Mouse (Mus musculus) R1 (cell line): ENCODE results near the gene Fam3c.

Experiments
- DNase-seq: peaks from one replicate; pipeline ENCODE4 v3.0.0-alpha.2; 2018; ENCODE audit warnings: low read depth, low spot score

Fam3c gene

GRCm38 (mm10) chr6:22356086-22356507 lies at the start of gene Fam3c:
Fam3c (minus strand) TSS chr6:22356243.
- peak; percentile 92 for DNase-seq

- DNase-seq, result no peak
Observed at GRCm38 (mm10) chr6:22405021-22405420, 49.0 kb upstream of the Fam3c start.

GRCm38 (mm10) chr6:22403736-22404135 lies 47.7 kb upstream of the Fam3c start:
- no peak for DNase-seq

GRCm38 (mm10) chr6:22403317-22403716 lies 47.3 kb upstream of the Fam3c start:
- no peak for DNase-seq

- peak; percentile 39 for DNase-seq
Observed at GRCm38 (mm10) chr6:22402548-22403164, 46.6 kb upstream of the Fam3c start.

- DNase-seq, result no peak
Observed at GRCm38 (mm10) chr6:22402037-22402436, 46.0 kb upstream of the Fam3c start.

GRCm38 (mm10) chr6:22398079-22398774 lies 42.2 kb upstream of the Fam3c start:
- DNase-seq, result no peak

- DNase-seq, result no peak
Observed at GRCm38 (mm10) chr6:22395207-22395606, 39.2 kb upstream of the Fam3c start.

- DNase-seq, result no peak
Observed at GRCm38 (mm10) chr6:22390654-22391365, 34.8 kb upstream of the Fam3c start.

- no peak for DNase-seq
Observed at GRCm38 (mm10) chr6:22385254-22385870, 29.3 kb upstream of the Fam3c start.

- no peak for DNase-seq
Observed at GRCm38 (mm10) chr6:22380269-22380668, 24.2 kb upstream of the Fam3c start.

GRCm38 (mm10) chr6:22379831-22380230 lies 23.8 kb upstream of the Fam3c start:
- no peak for DNase-seq

- no peak for DNase-seq
Observed at GRCm38 (mm10) chr6:22378462-22378861, 22.4 kb upstream of the Fam3c start.

GRCm38 (mm10) chr6:22374791-22375190 lies 18.7 kb upstream of the Fam3c start:
- DNase-seq, result no peak

GRCm38 (mm10) chr6:22373476-22373875 lies 17.4 kb upstream of the Fam3c start:
- DNase-seq, result no peak

- DNase-seq, result no peak
Observed at GRCm38 (mm10) chr6:22366977-22367376, 10.9 kb upstream of the Fam3c start.

- peak; percentile 41 for DNase-seq
Observed at GRCm38 (mm10) chr6:22363590-22363989, 7.5 kb upstream of the Fam3c start.

GRCm38 (mm10) chr6:22361941-22362340 lies 5.9 kb upstream of the Fam3c start:
- DNase-seq, result no peak

GRCm38 (mm10) chr6:22359019-22359418 lies 3.0 kb upstream of the Fam3c start:
- no peak for DNase-seq

- DNase-seq, result peak; percentile 47
Observed at GRCm38 (mm10) chr6:22357351-22357750, 1.3 kb upstream of the Fam3c start.

GRCm38 (mm10) chr6:22355396-22356085 lies 502 bp downstream of the Fam3c start:
- DNase-seq, result no peak

- no peak for DNase-seq
Observed at GRCm38 (mm10) chr6:22354675-22355074, 1.4 kb downstream of the Fam3c start.
